Mouse (Mus musculus) embryonic facial prominence, embryonic 13.5 days (tissue): ENCODE results near the gene Luzp1. TPM values are rescaled to one million over a fixed set of nuclear protein-coding genes. Genes with fewer than 3 reads are reported as not detected.
A peak's percentile ranks its signal among the peaks of the same experiment; 100 is the strongest.

Experiments used
- ATAC-seq: fragments of 200-750 bp; cut with Nextera tagmentation; 2 replicates; pipeline ENCODE4 v1.8.0; 2017; ENCODE audit warnings: low read depth; ENCODE audit not compliant: insufficient number of reproducible peaks, insufficient read depth, low FRiP score, low TSS enrichment
- H3K27ac ChIP-seq: fragments of 300-500 bp; sonication (generic); 2 replicates; pipeline ENCODE4 v1.5.1; 2015; ENCODE audit warnings: moderate library complexity, mild to moderate bottlenecking, inconsistent platforms
- H3K27me3 ChIP-seq: fragments of 300-500 bp; sonication (generic); 2 replicates; pipeline ENCODE4 v1.6.1; 2015; ENCODE audit warnings: mild to moderate bottlenecking, inconsistent platforms
- H3K36me3 ChIP-seq: fragments of 300-500 bp; sonication (generic); 2 replicates; pipeline ENCODE4 v1.6.1; 2015; ENCODE audit warnings: mild to moderate bottlenecking, inconsistent platforms
- H3K4me1 ChIP-seq: fragments of 300-500 bp; sonication (generic); 2 replicates; pipeline ENCODE4 v1.6.1; 2015; ENCODE audit warnings: inconsistent platforms
- H3K4me2 ChIP-seq: fragments of 300-500 bp; sonication (generic); 2 replicates; pipeline ENCODE4 v1.6.1; 2015; ENCODE audit warnings: moderate library complexity, mild to moderate bottlenecking, inconsistent platforms
- H3K4me3 ChIP-seq: fragments of 300-500 bp; sonication (generic); 2 replicates; pipeline ENCODE4 v1.5.1; 2015; ENCODE audit warnings: mild to moderate bottlenecking, inconsistent platforms
- H3K9ac ChIP-seq: fragments of 300-500 bp; sonication (generic); 2 replicates; pipeline ENCODE4 v1.6.1; 2015; ENCODE audit warnings: mild to moderate bottlenecking, inconsistent platforms
- H3K9me3 ChIP-seq: fragments of 300-500 bp; sonication (generic); 2 replicates; pipeline ENCODE4 v1.6.1; 2016; ENCODE audit warnings: inconsistent platforms
- WGBS: fragments of 180-500 bp; shearing (Covaris S2); methylation state at CpG from one replicate; pipeline ENCODE4 v1.1.7; 2015; ENCODE audit warnings: mixed read lengths; 5-methylcytosine and 5-hydroxymethylcytosine counted together
- polyA plus RNA-seq: library from polyadenylated mRNA; unstranded; fragments of >200 nt; fragmentation: Nextera tagmentation; extraction: Ambion mirVana; gene quantifications from 2 replicates; pipeline ENCODE4 v1.2.1, GENCODE M21; 2015

The Luzp1 gene
- polyA plus RNA-seq, 1 experiment from 2014 or later, result 164 TPM

GRCm38 (mm10) chr4:136598268-136598876, 128.8 kb downstream of the Luzp1 start:
- H3K4me1 ChIP-seq, result peaks cover 27% of the 10 kb centered on the region
- no peak overlapping the region for H3K4me2 ChIP-seq
- H3K9ac ChIP-seq, result no peak overlapping the region
- H3K27me3 ChIP-seq, result no peaks in the 10 kb centered on the region
- H3K27ac ChIP-seq, result no peak overlapping the region
- 83% methylated on average over 7 of the region's 7 CpGs for WGBS
- 0 out of 2 replicates have a peak, but pooled peaks cover 6% of the 10 kb centered on the region for H3K36me3 ChIP-seq
- H3K4me3 ChIP-seq, result no peak overlapping the region
- H3K9me3 ChIP-seq, result no peaks in the 10 kb centered on the region
- no peak for ATAC-seq

GRCm38 (mm10) chr4:136599869-136600268, 130.3 kb downstream of the Luzp1 start:
- H3K9ac ChIP-seq, result no peak overlapping the region
- ATAC-seq, result no peak
- H3K27me3 ChIP-seq, result no peaks in the 10 kb centered on the region
- 0 out of 2 replicates have a peak, but pooled peaks cover 6% of the 10 kb centered on the region for H3K36me3 ChIP-seq
- no peaks in the 10 kb centered on the region for H3K9me3 ChIP-seq
- H3K4me2 ChIP-seq, result no peak overlapping the region
- H3K4me3 ChIP-seq, result no peak overlapping the region
- 96% methylated on average over 3 of the region's 3 CpGs for WGBS
- H3K27ac ChIP-seq, result no peak overlapping the region
- peaks cover 22% of the 10 kb centered on the region for H3K4me1 ChIP-seq

GRCm38 (mm10) chr4:136600536-136600935, 131.0 kb downstream of the Luzp1 start:
- H3K4me2 ChIP-seq, result peak overlapping the region; percentile 64
- ATAC-seq, result no peak
- H3K9ac ChIP-seq, result peak overlapping the region; percentile 99
- no peaks in the 10 kb centered on the region for H3K27me3 ChIP-seq
- peaks cover 18% of the 10 kb centered on the region for H3K4me1 ChIP-seq
- 0 out of 2 replicates have a peak, but pooled peaks cover 6% of the 10 kb centered on the region for H3K36me3 ChIP-seq
- 83% methylated on average over 2 of the region's 2 CpGs for WGBS
- H3K4me3 ChIP-seq, result peak overlapping the region; percentile 89
- no peak overlapping the region for H3K27ac ChIP-seq
- no peaks in the 10 kb centered on the region for H3K9me3 ChIP-seq

GRCm38 (mm10) chr4:136601476-136601875, 131.9 kb downstream of the Luzp1 start:
- peak overlapping the region; percentile 99 for H3K9ac ChIP-seq
- H3K4me3 ChIP-seq, result peak overlapping the region; percentile 89
- peaks cover 18% of the 10 kb centered on the region for H3K4me1 ChIP-seq
- peak overlapping the region; percentile 64 for H3K4me2 ChIP-seq
- no peaks in the 10 kb centered on the region for H3K27me3 ChIP-seq
- no peaks in the 10 kb centered on the region for H3K9me3 ChIP-seq
- no peak for ATAC-seq
- peak overlapping the region; percentile 91 for H3K27ac ChIP-seq
- WGBS, result under 1% methylated on average over 13 of the region's 13 CpGs
- H3K36me3 ChIP-seq, result 0 out of 2 replicates have a peak, but pooled peaks cover 6% of the 10 kb centered on the region

- Histone ChIP-seq H3K36me3 (0 out of 2 replicates have a peak, but pooled peaks cover 6% of the 10 kb centered on the region), H3K4me3 (peak overlapping the region; percentile 89), H3K27ac (peak overlapping the region; percentile 91), H3K9me3 (no peaks in the 10 kb centered on the region), H3K27me3 (no peaks in the 10 kb centered on the region), H3K4me2 (peak overlapping the region; percentile 64), H3K9ac (peak overlapping the region; percentile 99), H3K4me1 (peaks cover 18% of the 10 kb centered on the region)
- peak; percentile 65 for ATAC-seq
- under 1% methylated on average over 68 of the region's 68 CpGs for WGBS
Observed at GRCm38 (mm10) chr4:136602018-136602554, 132.5 kb downstream of the Luzp1 start.

- no peaks in the 10 kb centered on the region for H3K27me3 ChIP-seq
- H3K9ac ChIP-seq, result peak within 1 kb of the TSS; percentile 99
- WGBS, result 0% methylated on average over 39 of the region's 45 CpGs
- H3K4me3 ChIP-seq, result peak within 1 kb of the TSS; percentile 89
- peak within 1 kb of the TSS; percentile 91 for H3K27ac ChIP-seq
- ATAC-seq, result peak; percentile 82
- H3K9me3 ChIP-seq, result no peaks in the 10 kb centered on the region
- H3K36me3 ChIP-seq, result 0 out of 2 replicates have a peak, but pooled peaks cover 6% of the 10 kb centered on the region
- H3K4me2 ChIP-seq, result peak within 1 kb of the TSS; percentile 64
- H3K4me1 ChIP-seq, result peaks cover 18% of the 10 kb centered on the region
Observed at GRCm38 (mm10) chr4:136602568-136602967, 133.0 kb downstream of the Luzp1 start, which contains the start of gene Kdm1a. Gene Kdm1a, minus strand, starts transcription at chr4:136602723.

Other genes starting within 250 kb of the Luzp1 start
- gene Tcea3, start 222.0 kb upstream of the Luzp1 start, polyA plus RNA-seq, result 3.6 and 7.3 TPM in 2 replicates
- 25.2 and 30.5 TPM in 2 replicates for gene Zfp46, start 185.1 kb upstream of the Luzp1 start, polyA plus RNA-seq
- 256 and 263 TPM in 2 replicates for gene Hnrnpr, start 158.8 kb upstream of the Luzp1 start, polyA plus RNA-seq
- 0.52 and 0.56 TPM in 2 replicates for gene Htr1d, start 46.2 kb upstream of the Luzp1 start, polyA plus RNA-seq
- gene 6030445D17Rik, start 7.5 kb upstream of the Luzp1 start, polyA plus RNA-seq, result 0.35 TPM in 1 of 2 replicates, not detected in the other
- gene Kdm1a, start 133.0 kb downstream of the Luzp1 start, polyA plus RNA-seq, result 48.4 and 49.2 TPM in 2 replicates
- gene Tex46, start 140.7 kb downstream of the Luzp1 start, polyA plus RNA-seq, result not detected in 2 replicates
- not detected in 2 replicates for gene Lactbl1, start 152.9 kb downstream of the Luzp1 start, polyA plus RNA-seq